Mouse (Mus musculus) kidney, adult 8-10 months (tissue): ENCODE measurements at regions not wholly inside any gene's neighbourhood (a gene's known extent, or its start where the extent isn't known, plus 50 kb on each side); places are given as distances from the start of the nearest gene placed in this dataset.
A peak's percentile ranks its signal among the peaks of the same experiment; 100 is the strongest.

Source experiments
- DNase-seq, 2 experiments: peaks; one replicate each; pipeline ENCODE4 v3.0.0; 2022

DNA sequence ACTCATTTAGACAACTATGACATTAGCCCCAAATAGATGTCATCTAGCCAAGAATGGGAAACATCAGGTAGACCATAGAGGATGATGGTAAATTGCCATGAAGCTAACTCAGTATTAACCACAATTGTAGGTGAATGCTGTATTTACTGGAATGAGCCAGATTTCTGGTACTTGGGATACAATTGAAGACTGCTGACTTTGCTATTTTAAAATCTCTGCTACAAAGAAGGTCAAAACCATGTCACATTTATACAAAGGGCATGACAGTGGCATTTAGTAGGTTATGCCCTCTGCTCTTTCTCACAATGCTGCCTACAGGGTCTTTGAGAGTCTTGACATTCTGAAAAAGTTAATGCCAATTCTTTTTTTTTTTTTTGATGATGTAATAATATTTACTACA is 178.8 kb upstream of the 4930583I09Rik start:
- no peak for DNase-seq

DNA sequence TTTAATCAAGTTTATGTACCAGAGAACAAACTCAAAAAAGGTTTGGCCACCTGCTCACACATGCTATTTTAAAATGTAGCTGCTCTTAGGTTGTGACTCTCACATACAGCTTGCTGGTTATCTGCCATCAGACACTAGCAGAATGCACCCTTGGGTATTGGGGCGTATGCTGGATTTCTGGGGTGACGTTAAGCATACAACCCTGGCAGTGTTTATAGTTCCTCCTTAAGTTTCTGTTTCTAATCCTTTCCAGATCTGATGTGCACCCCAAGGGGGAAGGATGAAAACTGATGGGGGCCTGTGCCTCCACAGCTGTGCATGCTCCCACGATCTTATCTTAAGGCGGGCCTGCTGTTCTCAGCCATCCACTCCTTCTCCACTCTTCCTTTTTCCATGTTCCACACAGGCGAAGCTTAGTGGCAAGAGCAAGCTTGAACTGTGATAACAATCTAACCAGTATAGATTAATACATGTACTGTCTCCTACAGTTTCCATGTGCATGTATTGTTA is 164.8 kb upstream of the 4930583I09Rik start:
- no peak for DNase-seq

DNA sequence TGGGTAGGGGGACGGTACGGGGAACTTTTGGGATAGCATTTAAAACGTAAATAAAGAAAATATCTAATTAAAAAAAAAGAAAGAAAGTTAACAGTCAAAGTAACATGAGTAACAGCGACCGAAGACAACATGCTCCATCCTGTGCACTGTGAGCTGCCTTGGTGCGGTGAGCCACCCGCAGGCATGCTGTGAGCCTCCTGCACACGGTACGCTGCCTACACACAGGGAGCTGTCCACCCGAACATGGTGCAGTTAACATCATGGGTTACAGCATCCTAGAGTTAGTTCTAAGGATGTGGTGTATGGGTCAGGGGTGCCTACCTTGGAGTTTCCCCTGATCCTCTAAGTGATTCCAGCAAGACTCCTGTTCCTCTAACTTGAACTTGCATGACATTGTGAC is 158.6 kb upstream of the 4930583I09Rik start:
- DNase-seq: no peak

DNA sequence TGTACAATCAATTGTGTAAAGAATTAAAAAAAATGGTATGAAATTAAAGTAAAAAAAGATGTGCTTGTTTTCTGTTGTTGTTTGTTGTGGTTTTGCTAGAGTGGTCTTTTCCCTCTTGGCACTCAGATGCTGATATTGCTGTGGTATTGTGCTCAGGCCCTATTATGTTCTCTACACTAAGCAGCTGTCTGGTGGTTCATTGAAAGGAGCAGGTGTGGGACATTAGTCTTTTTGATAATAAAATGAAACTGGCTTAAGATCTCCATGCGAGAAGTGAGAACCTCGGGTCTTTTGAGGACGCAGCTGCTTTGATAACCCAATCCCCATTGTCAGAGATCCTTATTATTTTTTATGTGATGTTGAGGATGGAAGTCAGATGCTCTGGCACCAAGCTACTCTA is 155.4 kb upstream of the 4930583I09Rik start:
- DNase-seq: no peak

DNA sequence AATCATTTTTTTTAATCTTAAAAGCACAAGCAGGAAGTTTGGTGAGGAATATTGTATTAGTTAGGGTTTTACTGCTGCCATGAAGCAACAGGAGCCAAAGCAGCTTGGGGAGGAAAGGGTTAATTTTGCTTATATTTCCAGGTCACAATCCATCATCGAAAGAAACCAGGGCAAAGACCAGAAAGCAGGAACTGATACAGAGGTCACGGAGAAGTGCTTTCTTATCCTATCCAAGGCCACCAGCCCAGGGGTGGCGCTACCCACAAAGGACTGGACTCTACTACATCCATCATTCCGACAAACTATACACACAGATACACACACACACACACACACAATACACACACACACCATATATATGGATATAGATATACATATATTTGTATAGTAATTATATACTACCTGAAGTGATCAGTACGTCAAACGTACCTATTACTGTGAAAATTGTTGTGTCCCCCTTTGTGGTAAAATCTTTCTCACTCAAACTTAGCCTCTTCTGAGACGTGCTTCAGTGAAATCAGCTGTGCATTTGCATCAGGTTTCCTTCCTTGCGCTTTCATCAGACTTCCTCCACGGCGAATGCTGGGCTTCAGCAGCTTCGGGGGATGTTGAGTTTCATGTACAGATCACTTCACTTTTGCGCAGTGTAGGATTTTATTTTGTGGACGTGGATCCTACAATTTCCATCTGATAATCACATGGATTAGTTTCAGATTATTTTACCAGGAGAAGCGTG is 148.6 kb upstream of the 4930583I09Rik start:
- DNase-seq: no peak

DNA sequence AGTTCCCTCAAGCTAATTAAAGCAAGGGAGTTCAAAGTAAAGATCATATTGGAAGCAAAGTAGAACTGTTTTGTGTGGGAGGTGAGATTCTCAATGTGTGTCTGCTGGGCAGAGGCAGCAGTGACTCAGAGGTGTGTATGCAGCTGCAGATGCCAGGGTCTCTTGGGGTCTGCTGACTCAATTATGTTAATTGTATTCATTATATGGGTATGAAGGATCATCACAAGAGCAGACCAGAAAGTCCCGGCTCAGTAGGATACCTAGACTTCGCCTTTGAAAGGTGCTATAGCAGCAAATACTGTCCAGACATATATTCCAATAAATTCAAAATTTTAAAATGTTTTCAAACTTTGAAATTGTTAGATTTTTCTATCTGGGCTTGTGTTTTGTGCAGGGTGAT is 147.6 kb upstream of the 4930583I09Rik start:
- no peak for DNase-seq

DNA sequence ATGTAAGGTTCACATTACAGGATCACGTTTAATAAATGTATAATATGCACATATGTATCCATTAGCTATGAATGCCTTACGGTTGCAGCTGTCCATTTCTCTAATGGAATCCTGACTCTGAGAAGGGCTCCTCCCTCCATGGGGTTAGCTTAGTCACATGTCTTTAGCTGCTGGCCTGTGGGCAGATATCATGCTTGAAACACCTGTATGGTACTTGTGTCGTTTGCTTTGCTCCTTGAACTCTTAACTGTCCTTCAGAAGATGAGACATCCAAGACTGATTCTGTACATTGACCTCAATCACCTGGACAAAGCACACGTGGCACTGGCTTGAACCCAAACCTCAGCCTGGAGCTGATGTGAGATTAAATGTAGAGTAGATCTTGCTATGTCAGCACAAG is 128.3 kb upstream of the 4930583I09Rik start:
- no peak for DNase-seq

DNA sequence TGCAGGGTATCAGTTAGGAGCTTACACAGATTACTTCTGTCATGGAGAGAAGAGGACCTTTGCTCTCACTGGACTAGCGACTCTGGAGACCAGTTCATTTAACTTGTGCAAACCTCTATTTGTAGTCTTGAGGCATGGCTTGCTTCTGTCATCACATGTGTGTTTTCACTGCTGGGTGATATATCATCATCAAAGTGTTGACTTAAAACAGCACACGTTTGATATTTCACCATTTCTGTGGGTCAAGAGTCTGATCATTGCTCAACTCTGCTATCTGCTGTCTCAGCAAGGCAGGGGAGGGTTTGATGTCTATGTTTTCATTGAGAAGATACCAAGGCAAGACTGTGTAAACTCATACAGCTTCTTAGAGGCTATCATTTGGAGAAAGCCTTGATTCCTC is 126.0 kb upstream of the 4930583I09Rik start:
- no peak for DNase-seq

DNA sequence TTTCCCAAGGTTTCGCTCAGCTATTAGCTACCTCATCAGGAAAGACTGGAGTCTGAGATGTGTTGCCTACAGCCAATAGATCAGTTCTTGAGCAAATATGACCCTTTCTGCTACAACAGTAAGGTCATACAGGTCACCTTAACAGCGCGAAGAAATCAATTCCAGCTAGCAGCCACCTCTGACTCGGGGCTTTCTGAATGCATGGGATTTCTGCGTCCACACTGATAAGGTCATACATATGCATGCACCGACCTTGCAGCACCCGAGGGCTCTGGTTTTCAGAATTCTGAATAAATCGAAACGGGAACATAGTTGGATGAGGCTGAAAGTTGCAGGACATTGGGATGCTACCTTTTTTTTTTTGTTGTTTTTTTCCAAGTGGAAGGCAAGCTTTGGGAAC is 121.6 kb upstream of the 4930583I09Rik start:
- no peak for DNase-seq

DNA sequence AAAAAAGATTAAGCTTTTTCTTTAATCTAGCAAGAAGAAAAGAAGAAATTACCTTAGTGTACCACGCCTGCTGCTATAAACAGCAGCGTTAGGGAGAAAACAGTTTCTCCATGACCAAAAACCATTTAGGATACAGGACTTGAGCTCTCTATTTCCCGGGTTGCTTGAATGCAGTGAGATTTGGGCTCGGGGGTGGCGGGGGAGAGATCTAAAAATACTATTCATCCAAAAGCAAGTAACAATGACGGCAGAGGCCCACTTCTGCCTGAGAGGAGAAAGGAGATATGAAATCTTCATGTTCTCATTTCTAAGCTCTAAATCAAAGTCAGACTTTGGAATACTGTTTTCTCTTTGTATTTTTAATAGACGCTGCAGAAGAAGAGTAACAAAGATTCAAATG is 120.6 kb upstream of the 4930583I09Rik start:
- no peak for DNase-seq

DNA sequence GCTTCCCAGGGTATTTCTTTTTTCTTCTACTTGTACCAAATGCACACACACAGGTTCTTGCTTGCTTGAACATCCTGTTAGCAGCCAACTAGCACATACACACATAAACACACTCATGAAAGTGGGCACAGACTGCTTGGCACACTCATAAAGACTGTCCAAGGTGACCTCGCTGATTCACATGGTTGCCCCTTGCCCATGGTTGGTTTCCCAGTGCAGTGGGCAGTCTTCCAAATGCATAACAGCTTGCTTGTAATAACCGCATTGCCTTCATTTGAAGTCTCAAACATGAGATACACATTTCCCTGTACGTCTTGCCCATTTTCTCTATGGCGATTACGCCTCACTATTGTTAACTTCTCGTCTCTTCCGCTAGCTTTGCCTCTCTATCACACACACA is 117.4 kb upstream of the 4930583I09Rik start:
- DNase-seq: peak; percentile 12 to 22

DNA sequence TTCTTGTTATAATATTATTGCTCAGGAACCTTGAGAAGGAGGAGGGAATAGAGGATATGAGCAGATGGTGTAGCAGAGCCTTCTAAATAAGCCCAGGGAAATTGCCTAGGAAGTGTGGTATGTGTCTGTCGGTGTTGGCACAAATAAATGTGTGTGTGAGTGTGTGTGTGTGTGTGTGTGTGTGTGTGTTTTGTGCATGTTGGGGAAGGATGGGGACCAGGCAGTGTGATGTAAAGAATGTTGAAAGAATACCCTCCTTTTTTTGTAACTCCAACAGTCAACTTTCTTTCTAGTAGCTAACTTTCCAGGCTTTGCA is 115.7 kb upstream of the 4930583I09Rik start:
- DNase-seq: no peak

DNA sequence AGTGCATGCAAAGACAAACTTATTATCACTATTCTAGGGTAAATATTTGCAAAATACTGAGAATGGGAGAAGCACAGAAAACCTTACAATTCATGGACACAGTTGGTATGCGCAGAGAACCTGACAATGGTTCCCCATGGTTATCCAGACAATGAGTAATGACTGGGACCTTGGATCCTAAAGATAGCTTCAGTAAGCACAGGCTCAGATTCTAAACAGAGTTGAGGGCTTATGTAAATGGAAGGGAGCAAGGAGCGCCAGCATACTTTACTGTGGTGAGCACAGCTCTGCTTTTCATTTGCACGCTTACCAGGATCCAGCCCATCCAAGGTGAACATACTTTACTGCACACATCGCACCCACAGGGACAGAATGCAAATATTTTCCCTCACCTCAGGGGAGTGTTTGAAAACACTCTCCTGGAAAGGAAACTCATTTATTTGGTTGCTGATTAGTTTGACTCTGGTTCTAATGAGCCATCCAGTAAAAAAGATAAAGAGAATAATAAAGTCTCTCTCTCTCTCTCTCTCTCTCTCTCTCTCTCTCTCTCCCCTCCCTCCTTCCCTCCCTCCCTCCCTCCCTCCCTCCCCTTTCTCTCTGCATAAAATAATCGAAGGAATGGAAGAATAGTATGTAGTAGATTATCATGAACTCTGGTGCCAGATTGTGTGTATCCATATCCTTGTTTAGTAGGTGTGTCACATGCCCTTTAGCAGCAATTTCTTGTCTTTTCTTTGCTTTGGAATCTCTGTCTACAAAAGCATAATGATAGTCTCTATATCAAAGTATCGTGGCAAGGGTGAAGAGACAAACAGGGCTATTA is 115.1 kb upstream of the 4930583I09Rik start:
- DNase-seq: no peak

DNA sequence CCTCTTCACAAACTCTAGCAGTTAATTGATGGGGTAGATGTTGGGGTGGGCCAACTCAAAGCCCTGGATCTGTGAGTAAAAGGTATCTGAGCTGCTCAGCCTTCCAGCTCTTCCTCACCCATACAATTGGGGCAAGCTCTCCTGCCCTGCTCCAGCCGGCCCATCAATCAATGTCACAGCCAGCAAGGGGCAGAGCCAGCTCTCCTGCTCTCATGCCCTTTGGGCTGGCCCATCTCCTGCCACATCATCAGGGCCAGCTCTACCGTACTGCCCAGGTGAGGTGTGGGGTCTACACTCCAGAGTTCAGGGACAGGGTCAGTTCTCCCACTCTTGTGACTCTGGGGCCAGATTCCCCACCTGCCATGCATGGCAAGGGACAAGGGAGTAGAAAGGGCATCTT is 107.3 kb upstream of the 4930583I09Rik start:
- DNase-seq: no peak

DNA sequence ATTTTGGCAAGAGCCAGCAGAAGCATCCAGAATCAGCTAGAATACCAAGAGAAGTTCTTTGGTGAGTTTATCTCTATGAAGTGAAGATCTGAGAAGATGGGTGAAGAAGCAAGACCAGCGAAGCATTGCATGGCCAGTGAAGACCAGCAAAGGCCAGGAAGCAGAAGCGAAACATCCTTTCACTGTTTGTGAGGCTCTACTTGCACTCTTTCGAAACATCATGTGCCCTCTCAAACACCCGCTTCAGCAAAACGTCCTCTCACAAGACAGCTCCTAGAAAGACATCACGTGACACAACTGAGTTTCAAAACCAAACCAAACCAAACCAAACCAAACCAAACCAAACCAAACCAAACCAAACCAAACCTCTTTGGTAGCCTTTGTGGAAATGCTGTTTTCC is 105.7 kb upstream of the 4930583I09Rik start:
- no peak for DNase-seq

DNA sequence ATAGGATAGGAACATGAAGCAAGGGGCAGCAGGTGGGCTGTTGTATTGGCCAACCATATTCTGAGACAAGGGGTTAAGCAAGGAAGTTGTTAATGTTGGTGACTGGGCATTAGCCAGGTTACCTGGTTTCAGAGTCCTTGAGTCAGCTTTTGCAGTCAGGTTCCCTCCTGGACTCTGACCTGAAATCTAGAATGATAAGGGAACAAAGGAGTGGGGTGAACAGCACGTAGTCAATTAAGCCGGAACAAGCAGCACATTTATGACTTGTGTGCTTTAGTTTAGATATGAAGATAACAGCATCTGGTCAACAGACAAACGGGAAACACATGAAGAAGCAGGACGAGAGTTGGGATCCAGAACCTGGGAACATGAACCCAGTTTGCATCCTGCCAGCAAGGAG is 99.8 kb upstream of the 4930583I09Rik start:
- DNase-seq: no peak

DNA sequence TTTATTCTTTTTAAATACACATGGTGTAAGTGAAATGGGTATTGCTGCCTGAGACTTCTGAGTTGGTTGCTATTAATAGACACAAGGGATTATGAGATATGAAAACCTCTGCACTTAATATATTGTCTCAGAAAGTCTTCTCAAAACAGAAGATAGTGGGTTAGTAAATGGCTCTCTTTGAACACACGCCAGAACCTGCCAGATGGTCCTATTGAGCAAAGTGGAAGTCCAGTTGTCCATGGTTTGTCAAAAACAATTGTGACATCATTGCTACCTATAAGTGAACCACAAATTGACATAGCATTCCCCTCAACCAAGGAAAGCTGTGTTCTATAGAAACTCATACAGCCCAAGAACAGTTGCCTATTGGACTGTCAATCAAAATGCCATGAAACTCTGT is 98.5 kb upstream of the 4930583I09Rik start:
- DNase-seq: no peak

DNA sequence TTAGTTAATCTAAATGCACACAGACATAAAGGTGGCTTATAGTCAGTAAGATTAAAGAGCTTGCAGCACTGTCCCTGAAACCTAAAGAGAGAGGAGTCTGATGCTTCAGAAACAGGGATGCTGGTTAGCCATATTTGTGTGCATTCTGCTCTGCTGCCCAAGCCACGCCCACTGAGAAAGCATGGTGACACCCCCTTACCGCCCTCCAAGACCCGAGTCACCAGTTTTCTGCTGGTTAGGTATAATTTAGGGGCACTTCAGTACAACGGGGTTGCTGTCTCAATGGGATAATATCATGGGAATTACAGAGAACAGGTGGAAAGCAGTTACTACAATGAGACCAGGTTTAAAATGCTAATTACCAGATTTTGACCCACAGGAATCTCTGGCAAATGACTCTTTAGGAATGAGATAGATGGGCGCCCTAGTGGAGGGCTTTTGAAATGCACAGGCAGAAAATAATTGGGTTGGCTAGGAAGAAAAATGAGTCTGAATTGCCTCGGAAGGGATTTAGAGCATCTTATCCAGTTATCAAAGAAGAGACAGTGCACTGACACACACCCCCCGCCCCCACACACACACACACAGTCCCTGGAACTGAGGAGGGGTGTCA is 95.1 kb upstream of the 4930583I09Rik start:
- DNase-seq: no peak

DNA sequence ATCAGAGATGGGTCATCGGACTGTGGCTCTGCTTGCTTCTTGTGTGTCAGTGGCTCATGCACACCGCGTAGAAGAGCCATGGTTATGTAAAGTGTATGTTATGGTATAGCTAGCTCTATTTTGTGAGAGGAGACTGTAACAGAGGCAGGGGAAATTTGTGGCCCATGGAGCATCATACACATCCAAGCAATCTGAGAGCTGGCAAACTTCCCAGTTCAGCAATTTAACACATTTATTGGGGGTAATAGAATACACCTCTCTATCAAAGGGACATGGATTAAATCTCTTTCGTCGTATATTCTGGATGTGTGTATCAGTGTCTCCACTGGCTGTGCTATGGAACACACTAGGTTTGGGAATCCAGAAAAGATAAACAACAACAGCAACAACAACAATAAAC is 87.9 kb upstream of the 4930583I09Rik start:
- DNase-seq: no peak

DNA sequence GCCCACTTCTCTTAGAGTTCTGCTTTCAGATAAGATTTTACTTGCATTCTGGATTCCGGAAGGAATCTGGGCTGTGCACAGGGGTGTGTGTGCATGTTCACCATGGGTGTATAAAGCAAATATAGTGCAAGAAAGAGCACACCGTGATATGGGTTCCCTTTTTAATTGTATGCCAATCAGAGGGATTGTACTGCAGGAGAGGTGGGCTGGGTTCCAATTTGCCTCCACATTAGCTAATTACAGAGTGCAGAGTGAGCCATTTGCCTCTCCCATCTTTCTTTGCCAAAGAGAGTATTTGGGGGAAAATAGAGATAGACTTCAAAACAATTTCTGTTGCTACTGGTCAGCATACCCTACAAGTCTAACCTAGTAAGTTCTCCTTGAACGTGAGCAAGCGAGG is 86.4 kb upstream of the 4930583I09Rik start:
- DNase-seq: no peak

DNA sequence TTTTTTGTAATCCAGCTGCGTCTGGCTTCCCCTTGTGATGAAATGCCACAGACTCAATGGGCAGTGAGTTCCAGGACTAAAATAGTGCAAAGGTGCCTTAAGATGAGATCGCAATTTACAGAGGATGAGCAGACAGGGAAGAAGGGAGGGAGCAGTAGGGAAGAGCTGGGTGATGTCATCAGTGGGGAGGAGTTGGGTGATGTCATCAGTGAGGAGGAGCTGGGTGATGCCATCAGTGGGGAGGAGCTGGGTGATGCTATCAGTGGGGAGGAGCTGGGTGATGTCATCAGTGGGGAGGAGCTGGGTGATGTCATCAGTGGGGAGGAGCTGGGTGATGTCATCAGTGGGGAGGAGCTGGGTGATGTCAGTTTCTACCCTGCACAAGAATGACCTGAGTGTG is 84.4 kb upstream of the 4930583I09Rik start:
- no peak for DNase-seq

DNA sequence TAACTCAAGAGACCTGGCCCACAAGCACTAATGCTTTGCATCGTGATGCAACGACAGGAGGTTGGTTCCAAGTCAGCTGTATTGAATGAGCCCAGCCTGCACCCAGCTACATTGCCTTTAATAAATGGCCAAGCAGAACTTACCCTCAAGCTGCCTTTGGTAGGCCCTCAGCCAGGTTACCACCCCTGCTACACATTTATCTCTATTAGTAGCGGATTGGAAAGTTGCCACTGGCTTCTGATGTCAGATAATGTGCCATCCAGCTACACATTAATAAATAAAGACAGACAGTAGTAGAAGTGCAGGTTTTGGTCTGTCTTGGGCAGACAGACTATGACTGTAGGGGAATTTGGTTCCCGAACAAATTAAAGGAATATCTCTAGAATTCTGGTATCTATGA is 82.0 kb upstream of the 4930583I09Rik start:
- no peak for DNase-seq

DNA sequence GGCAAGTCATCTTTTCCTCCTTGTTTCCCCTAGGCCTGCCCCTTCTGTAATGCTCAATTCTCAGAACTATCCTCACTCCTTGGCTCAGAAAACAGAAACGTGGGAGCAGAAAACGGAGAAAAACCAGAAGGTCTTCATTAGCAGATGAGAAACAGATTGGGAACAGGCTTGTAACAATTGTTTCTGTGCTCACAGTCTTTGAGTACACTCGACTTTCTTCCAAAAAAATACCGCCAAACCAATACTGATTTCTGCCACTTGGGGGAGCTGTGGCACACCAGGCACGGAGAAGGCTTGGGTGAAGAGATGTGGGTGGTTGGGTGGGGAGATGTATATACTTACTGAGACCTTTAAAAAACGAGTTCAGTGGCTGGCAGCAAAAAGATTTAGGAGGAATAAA is 80.8 kb upstream of the 4930583I09Rik start:
- DNase-seq: no peak

DNA sequence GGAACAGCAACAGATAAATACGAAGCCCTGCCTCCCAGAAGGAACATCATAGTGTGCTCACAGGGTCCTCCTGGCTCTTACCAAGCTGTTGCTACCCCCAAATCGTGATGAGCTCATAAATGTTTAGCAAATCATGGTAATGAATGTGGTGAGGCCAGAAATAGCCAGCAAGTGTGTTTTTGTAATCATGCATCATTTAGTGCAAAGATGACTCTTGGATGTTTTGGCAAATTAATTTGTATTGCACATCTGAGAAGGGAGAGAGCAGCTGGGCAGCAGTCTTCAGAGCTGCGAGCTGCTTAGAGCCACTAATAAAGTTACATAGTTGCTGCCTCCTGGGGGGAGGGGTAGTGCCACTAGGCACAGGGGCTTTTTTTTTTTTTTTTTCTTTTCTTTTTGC is 79.8 kb upstream of the 4930583I09Rik start:
- no peak for DNase-seq
